Mouse (Mus musculus): ENCODE data around the gene Fam107a. TPM values are rescaled to one million over a fixed set of nuclear protein-coding genes. Genes with fewer than 3 reads are reported as not detected.

The Fam107a gene
- total RNA-seq, 2 experiments from 2014 or later, result not detected

DNA sequence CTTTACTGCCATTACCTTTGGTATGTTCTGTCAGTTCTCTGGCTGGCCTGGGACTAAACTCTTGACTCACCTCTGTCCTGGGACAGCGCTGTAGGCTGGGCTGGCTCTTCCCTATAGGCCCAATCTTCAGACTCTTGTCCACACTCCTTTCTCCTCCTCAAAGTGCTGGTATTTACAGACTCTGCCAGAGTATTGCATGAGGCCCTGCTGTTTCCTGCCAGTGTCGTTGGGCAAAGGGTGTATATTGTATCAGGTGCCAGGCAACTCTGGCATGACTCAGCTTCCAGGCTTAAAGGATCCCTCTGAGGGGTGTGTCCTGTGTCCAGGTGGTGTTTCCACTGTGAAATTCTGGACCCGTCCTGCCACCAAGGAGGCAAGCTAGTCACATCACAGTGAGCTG, 59.1 kb downstream of the Fam107a start:
- ATAC-seq (replicated peaks; ENCODE audit: low FRiP score, poor library complexity, severe bottlenecking), result 0 out of 2 replicates have a peak, but pooled peaks have one; percentile 38

DNA sequence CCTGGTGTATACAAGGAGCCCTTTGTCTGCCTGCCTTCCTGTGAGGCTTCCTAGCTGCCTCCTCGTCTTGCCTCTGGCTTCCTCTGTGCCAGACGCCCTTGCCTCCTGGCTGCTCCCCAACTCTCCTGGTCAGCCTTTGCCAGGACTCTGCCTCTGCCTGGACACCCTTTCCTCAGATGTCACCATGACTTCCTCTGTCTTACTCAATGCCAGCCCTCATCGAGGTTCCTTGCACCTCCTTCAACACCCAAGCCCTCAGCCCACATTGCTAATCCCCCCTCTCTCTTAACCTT, 59.5 kb downstream of the Fam107a start:
- ATAC-seq (replicated peaks; ENCODE audit: low FRiP score, poor library complexity, severe bottlenecking), result no peak

- ATAC-seq (replicated peaks; ENCODE audit: low FRiP score, poor library complexity, severe bottlenecking), result no peak
Measured at GRCm38 (mm10) chr14:8257521-8258334, 60.1 kb downstream of the Fam107a start.

DNA sequence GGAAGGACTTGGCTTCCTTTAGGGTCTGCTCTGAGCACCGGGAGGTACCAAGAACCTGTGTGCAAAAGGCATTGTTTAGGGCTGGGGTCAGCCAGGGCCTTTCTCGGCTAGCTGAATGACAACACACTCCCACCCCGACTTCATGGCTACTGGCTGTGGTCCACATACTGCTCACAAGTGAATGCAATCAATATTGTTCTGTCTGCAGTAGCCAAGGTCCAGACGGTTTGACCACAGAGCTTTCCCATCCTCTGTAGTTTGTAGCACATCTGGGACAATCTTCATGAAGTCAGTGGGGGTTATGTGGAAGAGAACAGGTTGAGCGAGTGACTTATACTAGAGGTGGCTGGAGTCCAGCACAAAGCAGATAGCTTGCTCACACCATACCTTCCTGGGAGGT, 60.9 kb downstream of the Fam107a start:
- ATAC-seq (replicated peaks; ENCODE audit: low FRiP score, poor library complexity, severe bottlenecking), result no peak

GRCm38 (mm10) chr14:8256072-8256471, 61.8 kb downstream of the Fam107a start:
- ATAC-seq (replicated peaks; ENCODE audit: low FRiP score, poor library complexity, severe bottlenecking), result no peak

DNA sequence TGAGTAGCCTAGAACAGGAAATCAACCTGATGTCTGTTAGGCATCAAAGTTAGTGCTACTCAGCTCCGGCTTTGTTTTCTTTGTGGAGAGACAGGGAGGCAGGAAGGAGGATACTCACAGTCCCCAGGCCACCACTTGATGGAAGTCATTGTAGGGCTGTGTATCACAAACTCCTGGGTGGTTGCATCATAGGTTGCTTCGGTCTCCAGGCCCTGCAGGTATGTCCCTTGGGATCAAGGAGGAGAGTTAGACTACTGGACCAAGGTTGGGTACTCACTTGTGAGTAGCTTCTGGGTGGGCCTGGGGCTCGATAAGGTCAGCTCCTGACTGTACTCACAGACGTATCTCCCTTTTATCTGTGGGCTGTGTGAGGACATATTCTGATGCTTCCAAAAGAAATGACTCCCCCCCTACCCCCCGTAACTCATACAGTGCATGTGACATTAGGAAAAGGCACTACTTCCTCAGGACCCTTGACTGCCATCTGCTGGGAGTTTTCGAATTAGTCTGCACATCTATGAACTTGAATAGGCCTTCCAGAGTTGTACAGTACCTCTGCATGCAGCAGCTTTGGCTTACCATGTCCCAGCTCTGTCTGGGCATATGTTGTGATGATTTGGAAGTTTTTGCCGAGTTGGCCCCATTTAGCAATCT, 62.6 kb downstream of the Fam107a start:
- no peak for ATAC-seq (replicated peaks; ENCODE audit: low FRiP score, poor library complexity, severe bottlenecking)

- ATAC-seq (replicated peaks; ENCODE audit: low FRiP score, poor library complexity, severe bottlenecking), result no peak
Measured at GRCm38 (mm10) chr14:8251330-8251885, 66.4 kb downstream of the Fam107a start.

DNA sequence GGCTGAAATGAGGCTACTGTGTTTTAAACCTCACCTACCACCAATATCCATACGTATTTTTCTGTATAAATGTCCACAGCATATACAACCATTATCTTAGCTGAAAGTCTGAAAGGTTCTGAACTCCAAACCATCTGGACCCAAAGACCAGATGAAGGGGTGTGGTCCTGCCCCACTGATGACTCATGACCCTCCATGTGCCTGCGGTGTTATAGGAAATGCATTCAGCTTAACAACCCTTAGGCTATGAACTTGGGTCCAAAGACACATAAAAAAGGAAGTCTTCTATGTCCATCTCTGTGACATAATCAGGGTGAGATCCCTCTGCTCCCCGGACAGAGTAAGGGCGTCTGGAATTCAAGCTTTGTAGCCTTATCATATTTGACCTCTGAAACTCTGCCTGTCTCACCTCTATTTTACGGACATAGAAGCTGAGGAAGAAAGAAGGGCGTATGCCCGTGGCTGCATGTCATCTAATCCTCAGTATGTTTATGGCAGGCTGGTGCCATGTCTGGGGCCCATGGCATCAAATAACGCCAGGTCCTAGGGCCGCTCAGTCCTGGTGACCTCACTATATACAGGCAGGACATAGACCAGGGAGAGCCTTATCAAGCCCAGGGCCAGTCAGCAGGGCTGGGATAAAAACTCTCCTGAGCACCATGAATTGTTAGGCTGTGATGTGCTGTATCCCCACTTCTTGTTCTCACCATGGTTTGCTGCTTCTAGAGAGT, 67.5 kb downstream of the Fam107a start:
- no peak for ATAC-seq (replicated peaks; ENCODE audit: low FRiP score, poor library complexity, severe bottlenecking)

GRCm38 (mm10) chr14:8249206-8249605, 68.6 kb downstream of the Fam107a start:
- ATAC-seq (replicated peaks; ENCODE audit: low FRiP score, poor library complexity, severe bottlenecking), result no peak

DNA sequence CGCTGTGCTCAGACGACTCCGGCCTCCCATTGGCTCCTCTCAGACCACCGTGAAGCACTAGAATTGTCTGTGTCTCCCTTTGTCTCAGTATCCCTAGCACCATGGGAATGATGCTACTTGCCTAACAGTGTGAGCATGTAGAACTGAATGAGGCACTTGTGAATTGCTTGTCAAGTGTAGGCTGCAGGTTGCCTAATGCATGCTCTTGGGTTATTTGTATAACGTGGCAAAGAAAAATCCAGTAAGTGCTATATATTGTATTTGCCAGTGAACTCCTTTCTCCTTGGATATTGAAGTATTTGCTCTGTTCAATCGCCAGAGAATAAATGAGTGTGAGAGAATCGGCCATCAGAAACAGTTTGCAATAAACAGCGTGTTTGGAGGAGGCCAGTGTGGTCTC, 70.9 kb downstream of the Fam107a start:
- no peak for ATAC-seq (replicated peaks; ENCODE audit: low FRiP score, poor library complexity, severe bottlenecking)

Other genes with a start within 250 kb of the Fam107a start
- gene Rpp14, start 237.7 kb downstream of the Fam107a start, total RNA-seq (2015; ENCODE audit: low replicate concordance), result 4.2 and 5.0 TPM in 2 replicates
- gene Rpp14, start 237.7 kb downstream of the Fam107a start, total RNA-seq (2017; ENCODE audit: low replicate concordance), result 6.4 and 6.8 TPM in 2 replicates
- gene Pxk, start 219.8 kb downstream of the Fam107a start, total RNA-seq (2015; ENCODE audit: low replicate concordance), result 14.7 and 16.6 TPM in 2 replicates
- 3.0 and 5.3 TPM in 2 replicates for gene Pxk, start 219.8 kb downstream of the Fam107a start, total RNA-seq (2017; ENCODE audit: low replicate concordance)
- 56.6 and 63.7 TPM in 2 replicates for gene Pdhb, start 145.0 kb downstream of the Fam107a start, total RNA-seq (2015; ENCODE audit: low replicate concordance)
- gene Pdhb, start 145.0 kb downstream of the Fam107a start, total RNA-seq (2017; ENCODE audit: low replicate concordance), result 86.1 and 123 TPM in 2 replicates
- 2.5 and 8.8 TPM in 2 replicates for gene Kctd6, start 103.9 kb downstream of the Fam107a start, total RNA-seq (2015; ENCODE audit: low replicate concordance)
- 4.7 and 5.8 TPM in 2 replicates for gene Kctd6, start 103.9 kb downstream of the Fam107a start, total RNA-seq (2017; ENCODE audit: low replicate concordance)
- not detected in 2 replicates for gene Acox2, start 58.7 kb downstream of the Fam107a start, total RNA-seq (2015; ENCODE audit: low replicate concordance)
- not detected in 2 replicates for gene Acox2, start 58.7 kb downstream of the Fam107a start, total RNA-seq (2017; ENCODE audit: low replicate concordance)
- not detected in 2 replicates for gene Oit1, start 60.7 kb upstream of the Fam107a start, total RNA-seq (2015; ENCODE audit: low replicate concordance)
- gene Oit1, start 60.7 kb upstream of the Fam107a start, total RNA-seq (2017; ENCODE audit: low replicate concordance), result not detected in 2 replicates

Data from erythroid progenitor cell, adult 5-6 weeks (primary cell).